Mouse (Mus musculus): ENCODE results near the gene Stxbp3. TPM values are rescaled to one million over a fixed set of nuclear protein-coding genes. Genes with fewer than 3 reads are reported as not detected.

Gene Stxbp3
- polyA plus RNA-seq, 1 experiment from 2014 or later, result 19.3 TPM

- WGBS (ENCODE audit: insufficient replicate concordance), result 91% methylated on average over 6 of the region's 6 CpGs
- no peak for ATAC-seq
Observed at GRCm38 (mm10) chr3:108831750-108832149, 8.6 kb downstream of the Stxbp3 start.

GRCm38 (mm10) chr3:108830493-108830892 is 9.8 kb downstream of the Stxbp3 start:
- peak; percentile 40; the same call in 1 of the 2 replicates for ATAC-seq
- H3K9me3 ChIP-seq (ENCODE audit: low read length), result no peaks in the 10 kb centered on the region
- 0 out of 2 replicates have a peak overlapping the region, but pooled peaks have one; percentile 13 for H3K4me2 ChIP-seq (ENCODE audit: low read depth, low read length)
- no peak for DNase-seq
- 66% methylated on average over 11 of the region's 11 CpGs for WGBS (ENCODE audit: insufficient replicate concordance)
- H3K9ac ChIP-seq (replicated peaks), result no peak overlapping the region
- TF ChIP-seq CTCF (IDR thresholded peaks at IDR 0.05; ENCODE audit: low read depth) (no peak), EP300 (IDR thresholded peaks at IDR 0.05; ENCODE audit: low read depth) (no peak)
- H3K4me3 ChIP-seq (ENCODE audit: low read depth, low read length), result no peak overlapping the region
- no peak overlapping the region; the same call in 1 of the 2 replicates for H3K27ac ChIP-seq (ENCODE audit: low read depth)
- H3K4me1 ChIP-seq (ENCODE audit: insufficient read depth), result peaks cover 7% of the 10 kb centered on the region; the same call in 1 of the 2 replicates
- peaks cover 18% of the 10 kb centered on the region for H3K36me3 ChIP-seq (replicated peaks; ENCODE audit: insufficient read depth, low read length)
- H3K27me3 ChIP-seq (ENCODE audit: insufficient read depth, low read length), result no peaks in the 10 kb centered on the region

More at GRCm38 (mm10) chr3:108831750-108832149, 8.6 kb downstream of the Stxbp3 start:
- H3K4me2 ChIP-seq (ENCODE audit: low read depth, low read length), result no peak overlapping the region
- no peaks in the 10 kb centered on the region for H3K27me3 ChIP-seq (ENCODE audit: insufficient read depth, low read length)
- H3K9me3 ChIP-seq (ENCODE audit: low read length), result no peaks in the 10 kb centered on the region
- no peak for DNase-seq
- no peak overlapping the region for H3K27ac ChIP-seq (ENCODE audit: low read depth)
- H3K4me1 ChIP-seq (ENCODE audit: insufficient read depth), result peaks cover 7% of the 10 kb centered on the region; the same call in 1 of the 2 replicates
- H3K4me3 ChIP-seq (ENCODE audit: low read depth, low read length), result no peak overlapping the region
- TF ChIP-seq CTCF (IDR thresholded peaks at IDR 0.05; ENCODE audit: low read depth), result no peak
- no peak for TF ChIP-seq EP300 (IDR thresholded peaks at IDR 0.05; ENCODE audit: low read depth)
- no peak overlapping the region for H3K9ac ChIP-seq (replicated peaks)
- H3K36me3 ChIP-seq (replicated peaks; ENCODE audit: insufficient read depth, low read length), result peaks cover 11% of the 10 kb centered on the region

- no peaks in the 10 kb centered on the region for H3K4me1 ChIP-seq (ENCODE audit: insufficient read depth)
- H3K9me3 ChIP-seq (ENCODE audit: low read length), result no peaks in the 10 kb centered on the region
- no peak overlapping the region for H3K9ac ChIP-seq (replicated peaks)
- WGBS (ENCODE audit: insufficient replicate concordance), result 83% methylated on average over 4 of the region's 4 CpGs
- H3K4me3 ChIP-seq (ENCODE audit: low read depth, low read length), result no peak overlapping the region
- no peak overlapping the region for H3K27ac ChIP-seq (ENCODE audit: low read depth)
- DNase-seq (no peak), ATAC-seq (no peak)
- H3K27me3 ChIP-seq (ENCODE audit: insufficient read depth, low read length), result no peaks in the 10 kb centered on the region
- no peak overlapping the region for H3K4me2 ChIP-seq (ENCODE audit: low read depth, low read length)
- H3K36me3 ChIP-seq (replicated peaks; ENCODE audit: insufficient read depth, low read length), result peaks cover 28% of the 10 kb centered on the region
- no peak for TF ChIP-seq CTCF (IDR thresholded peaks at IDR 0.05; ENCODE audit: low read depth)
- no peak for TF ChIP-seq EP300 (IDR thresholded peaks at IDR 0.05; ENCODE audit: low read depth)
Observed at GRCm38 (mm10) chr3:108815631-108816030, 24.7 kb downstream of the Stxbp3 start.

- Histone ChIP-seq H3K4me2 (ENCODE audit: low read depth, low read length) (no peak overlapping the region), H3K9me3 (ENCODE audit: low read length) (no peaks in the 10 kb centered on the region), H3K36me3 (replicated peaks; ENCODE audit: insufficient read depth, low read length) (peaks cover 27% of the 10 kb centered on the region), H3K4me3 (ENCODE audit: low read depth, low read length) (no peak overlapping the region), H3K27me3 (ENCODE audit: insufficient read depth, low read length) (no peaks in the 10 kb centered on the region), H3K4me1 (ENCODE audit: insufficient read depth) (no peaks in the 10 kb centered on the region), H3K27ac (ENCODE audit: low read depth) (no peak overlapping the region), H3K9ac (replicated peaks) (no peak overlapping the region)
- ATAC-seq (no peak), DNase-seq (no peak)
- TF ChIP-seq CTCF (IDR thresholded peaks at IDR 0.05; ENCODE audit: low read depth), result no peak
- no peak for TF ChIP-seq EP300 (IDR thresholded peaks at IDR 0.05; ENCODE audit: low read depth)
- 84% methylated on average over 4 of the region's 4 CpGs for WGBS (ENCODE audit: insufficient replicate concordance)
Observed at GRCm38 (mm10) chr3:108810747-108811263, 29.5 kb downstream of the Stxbp3 start.

GRCm38 (mm10) chr3:108805622-108806021 is 34.7 kb downstream of the Stxbp3 start:
- ATAC-seq (no peak), DNase-seq (no peak)
- Histone ChIP-seq H3K9ac (replicated peaks) (no peak overlapping the region), H3K4me2 (ENCODE audit: low read depth, low read length) (no peak overlapping the region), H3K27ac (ENCODE audit: low read depth) (no peak overlapping the region), H3K4me1 (ENCODE audit: insufficient read depth) (no peaks in the 10 kb centered on the region), H3K9me3 (ENCODE audit: low read length) (no peaks in the 10 kb centered on the region), H3K4me3 (ENCODE audit: low read depth, low read length) (no peak overlapping the region), H3K36me3 (replicated peaks; ENCODE audit: insufficient read depth, low read length) (peaks cover 46% of the 10 kb centered on the region), H3K27me3 (ENCODE audit: insufficient read depth, low read length) (no peaks in the 10 kb centered on the region)
- TF ChIP-seq CTCF (IDR thresholded peaks at IDR 0.05; ENCODE audit: low read depth) (no peak), EP300 (IDR thresholded peaks at IDR 0.05; ENCODE audit: low read depth) (no peak)
- WGBS (ENCODE audit: insufficient replicate concordance), result 76% methylated on average over 5 of the region's 5 CpGs

GRCm38 (mm10) chr3:108798375-108798774 is 42.0 kb downstream of the Stxbp3 start:
- Histone ChIP-seq H3K9ac (replicated peaks) (no peak overlapping the region), H3K4me1 (ENCODE audit: insufficient read depth) (no peaks in the 10 kb centered on the region), H3K4me2 (ENCODE audit: low read depth, low read length) (no peak overlapping the region), H3K4me3 (ENCODE audit: low read depth, low read length) (no peak overlapping the region), H3K36me3 (replicated peaks; ENCODE audit: insufficient read depth, low read length) (peaks cover 72% of the 10 kb centered on the region), H3K27ac (ENCODE audit: low read depth) (no peak overlapping the region), H3K9me3 (ENCODE audit: low read length) (no peaks in the 10 kb centered on the region), H3K27me3 (ENCODE audit: insufficient read depth, low read length) (no peaks in the 10 kb centered on the region)
- TF ChIP-seq CTCF (IDR thresholded peaks at IDR 0.05; ENCODE audit: low read depth) (peak; percentile 38), EP300 (IDR thresholded peaks at IDR 0.05; ENCODE audit: low read depth) (no peak)
- DNase-seq (no peak), ATAC-seq (no peak)
- WGBS (ENCODE audit: insufficient replicate concordance), result 67% methylated on average over 2 of the region's 2 CpGs
